Mouse (Mus musculus) MN1 (cell line): ENCODE measurements around the gene Hspg2.

Experiments
- DNase-seq: peaks from one replicate; pipeline ENCODE4 v3.0.0-alpha.2; 2016; ENCODE audit warnings: low spot score

Hspg2 gene

GRCm38 (mm10) chr4:137461217-137461616 is 7.4 kb upstream of the Hspg2 start:
- no peak for DNase-seq

GRCm38 (mm10) chr4:137461981-137462690 is 6.4 kb upstream of the Hspg2 start:
- no peak for DNase-seq

GRCm38 (mm10) chr4:137465125-137465787 is 3.3 kb upstream of the Hspg2 start:
- no peak for DNase-seq

- DNase-seq: no peak
Measured at GRCm38 (mm10) chr4:137466991-137467390, 1.6 kb upstream of the Hspg2 start.

- DNase-seq: no peak
Measured at GRCm38 (mm10) chr4:137467525-137467924, 1.0 kb upstream of the Hspg2 start.

GRCm38 (mm10) chr4:137469081-137469844 is 694 bp downstream of the Hspg2 start:
- DNase-seq: no peak

GRCm38 (mm10) chr4:137469845-137470692 is 1.5 kb downstream of the Hspg2 start:
- DNase-seq: no peak

- DNase-seq: no peak
Measured at GRCm38 (mm10) chr4:137470701-137471317, 2.2 kb downstream of the Hspg2 start.

- DNase-seq: no peak
Measured at GRCm38 (mm10) chr4:137471326-137471725, 2.8 kb downstream of the Hspg2 start.

- no peak for DNase-seq
Measured at GRCm38 (mm10) chr4:137473240-137473639, 4.7 kb downstream of the Hspg2 start.

- no peak for DNase-seq
Measured at GRCm38 (mm10) chr4:137473701-137474388, 5.3 kb downstream of the Hspg2 start.

GRCm38 (mm10) chr4:137474694-137475093 is 6.1 kb downstream of the Hspg2 start:
- no peak for DNase-seq

- DNase-seq: no peak
Measured at GRCm38 (mm10) chr4:137475271-137476050, 6.9 kb downstream of the Hspg2 start.

- DNase-seq: peak; percentile 72
Measured at GRCm38 (mm10) chr4:137476065-137476760, 7.6 kb downstream of the Hspg2 start.

GRCm38 (mm10) chr4:137476761-137477237 is 8.2 kb downstream of the Hspg2 start:
- peak; percentile 49 for DNase-seq

- DNase-seq: no peak
Measured at GRCm38 (mm10) chr4:137477611-137478010, 9.0 kb downstream of the Hspg2 start.

GRCm38 (mm10) chr4:137478306-137478705 is 9.7 kb downstream of the Hspg2 start:
- no peak for DNase-seq

GRCm38 (mm10) chr4:137479757-137480156 is 11.2 kb downstream of the Hspg2 start:
- DNase-seq: no peak
